Mouse (Mus musculus) midbrain, postnatal 0 days (tissue): ENCODE data around the gene Tmem51. TPM values are rescaled to one million over a fixed set of nuclear protein-coding genes. Genes with fewer than 3 reads are reported as not detected.

Experiments
- ATAC-seq: fragments of 200-750 bp; cut with Nextera tagmentation; 2 replicates; pipeline ENCODE4 v1.8.0; 2017; ENCODE audit warnings: moderate number of reproducible peaks, mild to moderate bottlenecking, moderate TSS enrichment, moderate library complexity; ENCODE audit not compliant: low FRiP score
- DNase-seq: peaks from one replicate; pipeline ENCODE4 v3.0.0-alpha.2; 2015; ENCODE audit warnings: low spot score
- H3K27ac ChIP-seq: fragments of 300-500 bp; sonication (generic); 2 replicates; pipeline ENCODE4 v1.5.1; 2014; ENCODE audit warnings: low read depth, mild to moderate bottlenecking, low read length, mixed read lengths
- H3K27me3 ChIP-seq: fragments of 300-500 bp; sonication (generic); 2 replicates; pipeline ENCODE4 v1.6.1; 2014; ENCODE audit warnings: low read length, control low read depth, mixed read lengths; ENCODE audit not compliant: insufficient read depth
- H3K36me3 ChIP-seq: fragments of 300-500 bp; sonication (generic); 2 replicates; pipeline ENCODE4 v1.6.1; 2014; ENCODE audit warnings: low read length, control low read depth, mixed read lengths; ENCODE audit not compliant: insufficient read depth
- H3K4me1 ChIP-seq: fragments of 300-500 bp; sonication (generic); 2 replicates; pipeline ENCODE4 v1.6.1; 2014; ENCODE audit warnings: mild to moderate bottlenecking, control low read depth, antibody characterized with exemption, low read length, mixed read lengths; ENCODE audit not compliant: insufficient read depth
- H3K4me2 ChIP-seq: fragments of 300-500 bp; sonication (generic); 2 replicates; pipeline ENCODE4 v1.6.1; 2014; ENCODE audit warnings: low read depth, mild to moderate bottlenecking, low read length, mixed read lengths; ENCODE audit not compliant: poor library complexity, severe bottlenecking
- H3K4me3 ChIP-seq: fragments of 300-500 bp; sonication (generic); 2 replicates; pipeline ENCODE4 v1.5.1; 2014; ENCODE audit warnings: low read depth, mild to moderate bottlenecking, low read length, moderate library complexity
- H3K9ac ChIP-seq: fragments of 300-500 bp; sonication (generic); replicated peaks from 2 replicates; pipeline ENCODE4 v1.6.1; 2014; ENCODE audit warnings: mild to moderate bottlenecking, low read length, moderate library complexity, mixed read lengths; ENCODE audit not compliant: poor library complexity, severe bottlenecking
- H3K9me3 ChIP-seq: fragments of 300-500 bp; sonication (generic); 2 replicates; pipeline ENCODE4 v1.6.1; 2016; ENCODE audit warnings: low read length, control low read depth
- CTCF ChIP-seq: IDR thresholded peaks from 2 replicates; pipeline ENCODE4 v1.5.1; 2016; ENCODE audit warnings: antibody characterized with exemption, mild to moderate bottlenecking
- WGBS: fragments of 180-500 bp; shearing (Covaris S2); extraction: QIAGEN DNeasy Blood & Tissue Kit; methylation state at CpG from one replicate; pipeline ENCODE4 v1.1.7; 2014; 5-methylcytosine and 5-hydroxymethylcytosine counted together
- polyA plus RNA-seq: library from polyadenylated mRNA; unstranded; fragments of >200 nt; fragmentation: Nextera tagmentation; extraction: Ambion mirVana; gene quantifications from 2 replicates; pipeline ENCODE4 v1.2.1, GENCODE M21; 2015
- total RNA-seq: library from RNA; depleted of rRNA; stranded (reverse); fragments of >200 nt; gene quantifications from 2 replicates; pipeline ENCODE4 v1.2.3, GENCODE M21; 2014

The Tmem51 gene
- total and polyA plus RNA-seq, 2 experiments from 2014 or later = 5.9 to 7.9 TPM

GRCm38 (mm10) chr4:142095513-142096241 lies 11.6 kb upstream of the Tmem51 start:
- Histone ChIP-seq H3K27ac (no peak overlapping the region), H3K36me3 (no peaks in the 10 kb centered on the region), H3K4me1 (no peaks in the 10 kb centered on the region), H3K4me2 (no peak overlapping the region), H3K4me3 (no peak overlapping the region), H3K27me3 (no peaks in the 10 kb centered on the region), H3K9ac (no peak overlapping the region), H3K9me3 (no peaks in the 10 kb centered on the region)
- TF ChIP-seq CTCF = no peak
- DNase-seq = peak; percentile 85
- peak; percentile 27; the same call in 1 of the 2 replicates for ATAC-seq
- 64% methylated on average over 15 of the region's 15 CpGs for WGBS

DNA sequence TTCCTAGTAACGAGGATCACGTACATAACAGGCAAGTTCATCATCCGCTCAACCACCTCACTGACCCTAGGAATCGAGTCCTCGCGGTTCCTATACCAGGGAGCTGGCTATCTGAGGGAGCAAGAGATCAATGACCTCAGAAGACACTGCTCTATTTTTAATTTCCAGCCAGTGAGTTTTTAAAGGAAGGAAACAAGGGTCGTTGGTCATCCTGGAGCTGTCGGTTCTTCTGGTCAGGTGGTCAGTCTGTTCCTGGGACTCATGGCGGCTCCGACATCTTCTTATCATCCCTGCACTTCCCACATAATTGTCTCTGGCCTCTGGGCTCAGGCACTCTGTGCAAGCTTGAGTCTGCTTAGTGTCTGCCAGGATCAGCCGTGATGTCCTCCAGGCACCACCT lies 10.3 kb upstream of the Tmem51 start:
- H3K9me3 ChIP-seq = no peaks in the 10 kb centered on the region
- H3K4me1 ChIP-seq = no peaks in the 10 kb centered on the region
- TF ChIP-seq CTCF = no peak
- H3K9ac ChIP-seq = no peak overlapping the region
- no peak overlapping the region for H3K4me3 ChIP-seq
- no peak overlapping the region for H3K27ac ChIP-seq
- H3K27me3 ChIP-seq = no peaks in the 10 kb centered on the region
- ATAC-seq (no peak), DNase-seq (no peak)
- no peak overlapping the region for H3K4me2 ChIP-seq
- H3K36me3 ChIP-seq = no peaks in the 10 kb centered on the region
- 88% methylated on average over 11 of the region's 11 CpGs for WGBS

DNA sequence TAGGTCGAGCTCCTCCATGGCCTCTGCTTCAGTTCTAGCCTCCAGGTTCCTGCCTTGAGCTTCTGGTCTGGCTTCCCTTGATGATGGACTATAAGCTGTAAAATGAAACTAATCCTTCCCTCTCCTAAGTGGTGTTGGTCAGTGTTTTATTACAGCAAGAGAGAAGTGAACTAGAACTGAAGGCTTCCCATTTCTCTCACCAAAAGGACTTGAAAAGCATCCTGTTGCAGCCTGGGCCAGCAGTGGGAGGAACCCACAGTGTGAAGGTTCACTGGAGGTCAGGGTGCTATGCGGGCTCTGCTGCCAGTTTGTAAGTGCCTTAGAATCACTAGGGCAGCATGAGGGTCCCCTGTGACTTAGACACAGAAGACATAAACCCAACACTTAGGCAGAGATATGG lies 7.0 kb upstream of the Tmem51 start:
- H3K4me1 ChIP-seq = no peaks in the 10 kb centered on the region
- no peaks in the 10 kb centered on the region for H3K9me3 ChIP-seq
- H3K27ac ChIP-seq = no peak overlapping the region
- ATAC-seq (no peak), DNase-seq (no peak)
- H3K9ac ChIP-seq = no peak overlapping the region
- H3K27me3 ChIP-seq = no peaks in the 10 kb centered on the region
- no peaks in the 10 kb centered on the region for H3K36me3 ChIP-seq
- no peak overlapping the region for H3K4me2 ChIP-seq
- H3K4me3 ChIP-seq = no peak overlapping the region
- WGBS = 77% methylated on average over 2 of the region's 2 CpGs
- no peak for TF ChIP-seq CTCF

DNA sequence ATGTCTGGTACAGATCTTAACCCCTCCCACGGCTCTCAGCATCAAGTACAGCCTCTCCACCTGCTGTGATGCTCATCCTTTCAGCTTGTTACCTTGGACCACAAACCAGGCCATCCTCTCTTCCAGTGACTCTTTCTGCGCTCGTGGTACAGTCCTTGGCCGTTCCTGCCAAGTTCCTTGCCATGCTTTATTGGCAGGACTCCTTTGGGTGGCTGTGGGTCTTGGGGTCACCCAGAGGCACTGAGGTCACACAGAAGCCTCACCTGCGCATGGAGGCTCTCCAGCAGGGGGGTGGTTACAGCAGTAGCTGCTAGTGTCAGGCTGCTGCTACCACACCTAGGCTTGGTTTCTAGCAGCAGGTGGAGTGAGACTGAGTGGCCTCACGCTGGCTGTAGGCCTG lies 5.9 kb upstream of the Tmem51 start:
- WGBS = 79% methylated on average over 6 of the region's 6 CpGs
- no peak for TF ChIP-seq CTCF

GRCm38 (mm10) chr4:142088836-142089235 lies 4.7 kb upstream of the Tmem51 start:
- H3K27ac ChIP-seq = no peak overlapping the region

More for the DNA sequence above, 5.9 kb upstream of the Tmem51 start:
- no peak for DNase-seq
- H3K9me3 ChIP-seq = no peaks in the 10 kb centered on the region
- no peak overlapping the region for H3K27ac ChIP-seq
- H3K36me3 ChIP-seq = no peaks in the 10 kb centered on the region
- no peak overlapping the region for H3K4me3 ChIP-seq
- H3K27me3 ChIP-seq = peaks cover 6% of the 10 kb centered on the region
- no peak overlapping the region for H3K9ac ChIP-seq
- no peak overlapping the region for H3K4me2 ChIP-seq
- no peaks in the 10 kb centered on the region for H3K4me1 ChIP-seq
- ATAC-seq = no peak

GRCm38 (mm10) chr4:142088409-142088808 lies 4.3 kb upstream of the Tmem51 start:
- H3K27ac ChIP-seq = no peak overlapping the region
- H3K9ac ChIP-seq = no peak overlapping the region
- H3K36me3 ChIP-seq = no peaks in the 10 kb centered on the region
- H3K4me3 ChIP-seq = no peak overlapping the region
- ATAC-seq = no peak
- no peak overlapping the region for H3K4me2 ChIP-seq
- peaks cover 13% of the 10 kb centered on the region for H3K27me3 ChIP-seq
- H3K4me1 ChIP-seq = peaks cover 10% of the 10 kb centered on the region; the same call in 1 of the 2 replicates
- no peak for DNase-seq
- no peaks in the 10 kb centered on the region for H3K9me3 ChIP-seq
- 37% methylated on average over 4 of the region's 4 CpGs for WGBS
- no peak for TF ChIP-seq CTCF

More at GRCm38 (mm10) chr4:142088836-142089235, 4.7 kb upstream of the Tmem51 start:
- DNase-seq (no peak), ATAC-seq (no peak)
- H3K4me3 ChIP-seq = no peak overlapping the region
- peaks cover 13% of the 10 kb centered on the region for H3K27me3 ChIP-seq
- no peak overlapping the region for H3K4me2 ChIP-seq
- no peak for TF ChIP-seq CTCF
- H3K9ac ChIP-seq = no peak overlapping the region
- no peaks in the 10 kb centered on the region for H3K9me3 ChIP-seq
- H3K4me1 ChIP-seq = peaks cover 6% of the 10 kb centered on the region; the same call in 1 of the 2 replicates
- 69% methylated on average over 6 of the region's 6 CpGs for WGBS
- no peaks in the 10 kb centered on the region for H3K36me3 ChIP-seq
